Mouse (Mus musculus): ENCODE data around the gene Cadps2. TPM values are rescaled to one million over a fixed set of nuclear protein-coding genes. Genes with fewer than 3 reads are reported as not detected.

The Cadps2 gene
- polyA plus RNA-seq, 1 experiment from 2014 or later = 3.4 TPM

DNA sequence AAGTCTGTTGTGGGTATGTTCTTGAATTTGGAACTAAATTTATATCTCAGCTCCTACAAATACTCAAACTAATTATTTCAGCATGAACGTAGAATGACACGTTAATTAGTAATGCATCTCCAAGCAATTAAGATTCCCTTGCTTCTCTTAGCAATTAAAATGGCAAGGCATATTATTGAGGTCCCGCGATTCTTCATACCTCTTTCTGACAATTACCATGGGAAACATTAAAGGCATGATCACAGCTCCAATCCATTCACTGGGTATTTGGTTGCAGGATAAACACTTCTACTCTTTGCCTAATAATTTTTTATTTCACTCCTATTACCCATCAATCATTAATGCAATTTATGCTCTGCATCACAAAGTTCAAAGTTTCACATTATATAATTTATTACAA, 371.3 kb downstream of the Cadps2 start:
- WGBS = 83% methylated on average over 4 of the region's 4 CpGs
- Histone ChIP-seq H3K9me3 (replicated peaks; ENCODE audit: control insufficient read depth, low read length) (no peaks in the 10 kb centered on the region), H3K27me3 (ENCODE audit: control insufficient read depth, insufficient read depth, low read length) (no peaks in the 10 kb centered on the region), H3K4me1 (ENCODE audit: control insufficient read depth, insufficient read depth, low read length) (no peaks in the 10 kb centered on the region), H3K9ac (ENCODE audit: low read length) (no peak overlapping the region), H3K4me2 (ENCODE audit: low read depth, low read length) (no peak overlapping the region), H3K27ac (ENCODE audit: low read length) (no peak overlapping the region), H3K36me3 (ENCODE audit: control insufficient read depth, insufficient read depth, low read length) (no peaks in the 10 kb centered on the region), H3K4me3 (replicated peaks; ENCODE audit: low read length) (no peak overlapping the region)
- ATAC-seq (ENCODE audit: insufficient read depth, low FRiP score) = no peak

GRCm38 (mm10) chr6:23462600-23463280, 376.5 kb downstream of the Cadps2 start:
- ATAC-seq (ENCODE audit: insufficient read depth, low FRiP score) = no peak
- Histone ChIP-seq H3K36me3 (ENCODE audit: control insufficient read depth, insufficient read depth, low read length) (no peaks in the 10 kb centered on the region), H3K27me3 (ENCODE audit: control insufficient read depth, insufficient read depth, low read length) (no peaks in the 10 kb centered on the region), H3K4me1 (ENCODE audit: control insufficient read depth, insufficient read depth, low read length) (no peaks in the 10 kb centered on the region), H3K27ac (ENCODE audit: low read length) (no peak overlapping the region), H3K9ac (ENCODE audit: low read length) (no peak overlapping the region), H3K4me2 (ENCODE audit: low read depth, low read length) (0 out of 2 replicates have a peak overlapping the region, but pooled peaks have one; percentile 27), H3K4me3 (replicated peaks; ENCODE audit: low read length) (no peak overlapping the region), H3K9me3 (replicated peaks; ENCODE audit: control insufficient read depth, low read length) (no peaks in the 10 kb centered on the region)
- WGBS = 29% methylated on average over 8 of the region's 8 CpGs

DNA sequence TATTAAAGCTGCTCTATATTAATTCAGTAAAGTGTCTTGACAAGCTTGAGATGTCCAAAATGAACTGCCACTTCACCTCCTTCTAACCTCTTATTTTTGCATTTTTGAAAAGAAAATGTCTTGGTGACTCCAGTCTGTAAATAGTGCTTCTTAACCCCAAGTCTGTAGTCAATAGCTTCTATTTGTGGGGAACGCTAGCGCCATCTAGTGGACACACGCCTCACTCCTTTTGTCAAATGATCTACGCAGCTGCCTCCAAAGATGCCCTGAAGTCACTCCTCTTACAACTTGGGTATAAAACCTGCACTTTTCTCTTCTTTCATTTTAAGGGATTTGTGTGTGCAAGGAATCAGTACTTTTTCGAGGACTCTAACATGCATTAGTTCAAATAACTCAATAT, 381.5 kb downstream of the Cadps2 start:
- WGBS = 1% methylated on average over 5 of the region's 5 CpGs
- H3K4me2 ChIP-seq (ENCODE audit: low read depth, low read length) = no peak overlapping the region

DNA sequence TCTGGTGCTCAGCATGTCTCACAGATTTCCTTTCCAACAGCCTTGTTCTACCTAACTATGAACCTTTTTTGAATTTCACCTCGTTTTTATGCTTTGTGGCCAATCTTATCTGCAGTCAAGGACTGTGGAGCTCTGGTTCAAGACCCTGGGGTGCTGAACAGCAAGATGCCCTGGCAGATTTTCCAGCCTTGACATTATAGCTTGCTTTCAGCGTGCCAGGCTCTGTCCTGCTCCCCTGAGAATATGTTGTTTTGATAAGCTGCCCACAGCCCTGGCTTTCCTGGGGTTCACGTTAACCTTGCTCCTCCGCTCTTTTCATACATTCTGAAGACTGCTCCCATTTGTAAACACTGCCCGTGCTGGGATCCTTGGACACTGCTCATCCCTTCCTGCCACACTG, 385.3 kb downstream of the Cadps2 start:
- H3K4me3 ChIP-seq (replicated peaks; ENCODE audit: low read length) = no peak overlapping the region
- no peak overlapping the region for H3K9ac ChIP-seq (ENCODE audit: low read length)
- H3K36me3 ChIP-seq (ENCODE audit: control insufficient read depth, insufficient read depth, low read length) = no peaks in the 10 kb centered on the region
- H3K4me2 ChIP-seq (ENCODE audit: low read depth, low read length) = no peak overlapping the region
- H3K9me3 ChIP-seq (replicated peaks; ENCODE audit: control insufficient read depth, low read length) = no peaks in the 10 kb centered on the region
- H3K27me3 ChIP-seq (ENCODE audit: control insufficient read depth, insufficient read depth, low read length) = no peaks in the 10 kb centered on the region
- H3K27ac ChIP-seq (ENCODE audit: low read length) = no peak overlapping the region
- 47% methylated on average over 5 of the region's 5 CpGs for WGBS
- H3K4me1 ChIP-seq (ENCODE audit: control insufficient read depth, insufficient read depth, low read length) = no peaks in the 10 kb centered on the region
- ATAC-seq (ENCODE audit: insufficient read depth, low FRiP score) = no peak

More for the DNA sequence above, 381.5 kb downstream of the Cadps2 start:
- Histone ChIP-seq H3K9ac (ENCODE audit: low read length) (no peak overlapping the region), H3K9me3 (replicated peaks; ENCODE audit: control insufficient read depth, low read length) (no peaks in the 10 kb centered on the region), H3K27me3 (ENCODE audit: control insufficient read depth, insufficient read depth, low read length) (no peaks in the 10 kb centered on the region), H3K36me3 (ENCODE audit: control insufficient read depth, insufficient read depth, low read length) (no peaks in the 10 kb centered on the region), H3K4me3 (replicated peaks; ENCODE audit: low read length) (no peak overlapping the region), H3K27ac (ENCODE audit: low read length) (no peak overlapping the region), H3K4me1 (ENCODE audit: control insufficient read depth, insufficient read depth, low read length) (no peaks in the 10 kb centered on the region)
- ATAC-seq (ENCODE audit: insufficient read depth, low FRiP score) = no peak

- Histone ChIP-seq H3K27ac (ENCODE audit: low read length) (no peak overlapping the region), H3K4me3 (replicated peaks; ENCODE audit: low read length) (no peak overlapping the region), H3K4me2 (ENCODE audit: low read depth, low read length) (no peak overlapping the region), H3K27me3 (ENCODE audit: control insufficient read depth, insufficient read depth, low read length) (no peaks in the 10 kb centered on the region), H3K36me3 (ENCODE audit: control insufficient read depth, insufficient read depth, low read length) (no peaks in the 10 kb centered on the region), H3K9me3 (replicated peaks; ENCODE audit: control insufficient read depth, low read length) (no peaks in the 10 kb centered on the region), H3K9ac (ENCODE audit: low read length) (no peak overlapping the region), H3K4me1 (ENCODE audit: control insufficient read depth, insufficient read depth, low read length) (no peaks in the 10 kb centered on the region)
- no peak for ATAC-seq (ENCODE audit: insufficient read depth, low FRiP score)
- WGBS = 60% methylated on average over 3 of the region's 3 CpGs
Observed at GRCm38 (mm10) chr6:23439897-23440296, 399.3 kb downstream of the Cadps2 start.

GRCm38 (mm10) chr6:23410256-23411049, 428.8 kb downstream of the Cadps2 start:
- no peak for ATAC-seq (ENCODE audit: insufficient read depth, low FRiP score)
- Histone ChIP-seq H3K36me3 (ENCODE audit: control insufficient read depth, insufficient read depth, low read length) (no peaks in the 10 kb centered on the region), H3K27ac (ENCODE audit: low read length) (no peak overlapping the region), H3K9ac (ENCODE audit: low read length) (no peak overlapping the region), H3K27me3 (ENCODE audit: control insufficient read depth, insufficient read depth, low read length) (no peaks in the 10 kb centered on the region), H3K4me3 (replicated peaks; ENCODE audit: low read length) (no peak overlapping the region), H3K4me1 (ENCODE audit: control insufficient read depth, insufficient read depth, low read length) (no peaks in the 10 kb centered on the region), H3K9me3 (replicated peaks; ENCODE audit: control insufficient read depth, low read length) (no peaks in the 10 kb centered on the region), H3K4me2 (ENCODE audit: low read depth, low read length) (no peak overlapping the region)
- 10% methylated on average over 12 of the region's 12 CpGs for WGBS

DNA sequence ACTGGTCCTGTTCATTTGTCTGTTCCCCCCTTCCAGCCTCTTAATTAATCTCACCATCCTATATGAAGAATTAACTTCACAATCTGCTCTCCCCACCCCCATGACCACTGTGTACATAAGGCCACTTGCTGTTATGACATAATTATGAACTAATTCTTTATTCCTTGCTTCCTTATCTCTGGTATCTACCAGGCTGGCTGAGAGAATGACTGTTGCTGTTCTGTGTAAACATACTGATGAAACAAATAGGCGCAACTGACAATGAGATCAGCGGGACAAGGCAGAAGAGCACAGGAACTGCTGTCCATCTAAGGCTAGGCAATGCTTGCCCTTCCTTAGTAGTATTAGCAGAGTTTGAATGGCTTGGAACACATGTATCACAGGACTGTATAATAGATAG, 445.1 kb downstream of the Cadps2 start:
- Histone ChIP-seq H3K9me3 (replicated peaks; ENCODE audit: control insufficient read depth, low read length) (no peaks in the 10 kb centered on the region), H3K9ac (ENCODE audit: low read length) (no peak overlapping the region), H3K4me1 (ENCODE audit: control insufficient read depth, insufficient read depth, low read length) (no peaks in the 10 kb centered on the region), H3K4me3 (replicated peaks; ENCODE audit: low read length) (no peak overlapping the region), H3K4me2 (ENCODE audit: low read depth, low read length) (no peak overlapping the region), H3K36me3 (ENCODE audit: control insufficient read depth, insufficient read depth, low read length) (no peaks in the 10 kb centered on the region), H3K27me3 (ENCODE audit: control insufficient read depth, insufficient read depth, low read length) (no peaks in the 10 kb centered on the region), H3K27ac (ENCODE audit: low read length) (no peak overlapping the region)
- 60% methylated on average over 2 of the region's 2 CpGs for WGBS
- no peak for ATAC-seq (ENCODE audit: insufficient read depth, low FRiP score)

DNA sequence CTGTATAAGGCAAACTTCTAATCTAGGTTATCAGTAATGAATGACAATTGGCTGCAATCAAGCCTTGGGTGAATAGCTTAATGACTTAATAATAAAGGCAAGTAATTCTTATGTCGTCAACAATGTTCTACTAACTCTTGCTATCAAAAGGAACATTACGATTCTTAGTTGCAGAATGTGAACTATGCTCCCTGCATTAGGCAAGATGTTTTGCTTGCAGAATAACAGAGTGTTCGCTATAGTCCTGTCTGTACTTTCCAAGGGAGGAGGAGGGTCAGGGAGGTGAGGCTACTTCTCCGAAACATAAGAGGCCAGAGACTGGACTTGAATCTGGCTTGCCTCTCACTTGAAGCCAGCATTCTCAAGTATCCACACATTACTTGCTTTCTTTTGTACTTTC, 446.5 kb downstream of the Cadps2 start:
- no peak overlapping the region for H3K27ac ChIP-seq (ENCODE audit: low read length)
- H3K4me1 ChIP-seq (ENCODE audit: control insufficient read depth, insufficient read depth, low read length) = no peaks in the 10 kb centered on the region
- WGBS = 79% methylated on average over 4 of the region's 4 CpGs
- H3K27me3 ChIP-seq (ENCODE audit: control insufficient read depth, insufficient read depth, low read length) = no peaks in the 10 kb centered on the region
- no peak for ATAC-seq (ENCODE audit: insufficient read depth, low FRiP score)
- no peaks in the 10 kb centered on the region for H3K9me3 ChIP-seq (replicated peaks; ENCODE audit: control insufficient read depth, low read length)
- no peak overlapping the region for H3K4me2 ChIP-seq (ENCODE audit: low read depth, low read length)
- no peaks in the 10 kb centered on the region for H3K36me3 ChIP-seq (ENCODE audit: control insufficient read depth, insufficient read depth, low read length)
- no peak overlapping the region for H3K9ac ChIP-seq (ENCODE audit: low read length)
- no peak overlapping the region for H3K4me3 ChIP-seq (replicated peaks; ENCODE audit: low read length)

DNA sequence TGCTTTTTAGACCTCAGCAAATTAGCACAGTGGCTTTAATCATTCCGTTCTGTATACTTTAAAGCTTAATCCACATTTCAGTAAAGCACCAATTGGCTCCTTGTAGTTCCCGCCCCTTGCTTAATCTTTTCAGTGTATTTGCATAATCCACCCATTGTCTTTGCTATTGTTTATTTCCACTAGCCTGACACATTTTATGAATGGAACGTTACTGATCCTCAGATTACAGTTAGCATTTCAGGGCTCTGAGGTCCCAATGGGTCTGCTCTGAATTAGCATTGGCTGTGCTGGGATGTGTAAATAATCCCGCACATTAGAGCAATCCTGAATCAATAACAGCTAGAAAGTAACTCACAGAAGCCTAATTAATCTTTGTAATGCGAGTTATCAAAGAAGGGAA, 452.5 kb downstream of the Cadps2 start:
- no peaks in the 10 kb centered on the region for H3K9me3 ChIP-seq (replicated peaks; ENCODE audit: control insufficient read depth, low read length)
- no peak overlapping the region for H3K4me2 ChIP-seq (ENCODE audit: low read depth, low read length)
- no peaks in the 10 kb centered on the region for H3K27me3 ChIP-seq (ENCODE audit: control insufficient read depth, insufficient read depth, low read length)
- WGBS = 39% methylated on average over 5 of the region's 5 CpGs
- no peak overlapping the region for H3K9ac ChIP-seq (ENCODE audit: low read length)
- ATAC-seq (ENCODE audit: insufficient read depth, low FRiP score) = no peak
- no peaks in the 10 kb centered on the region for H3K4me1 ChIP-seq (ENCODE audit: control insufficient read depth, insufficient read depth, low read length)
- no peak overlapping the region for H3K4me3 ChIP-seq (replicated peaks; ENCODE audit: low read length)
- H3K27ac ChIP-seq (ENCODE audit: low read length) = no peak overlapping the region
- no peaks in the 10 kb centered on the region for H3K36me3 ChIP-seq (ENCODE audit: control insufficient read depth, insufficient read depth, low read length)

Data from stomach, embryonic 16.5 days (tissue).